Mouse (Mus musculus): ENCODE measurements at regions not wholly inside any gene's neighbourhood (a gene's known extent, or its start where the extent isn't known, plus 50 kb on each side); places are given as distances from the start of the nearest gene placed in this dataset.

GRCm38 (mm10) chr15:5555381-5556066, 311.5 kb upstream of the Ptger4 start:
- Histone ChIP-seq H3K4me1 (ENCODE audit: control insufficient read depth, insufficient read depth, low read length) (no peaks in the 10 kb centered on the region), H3K9ac (ENCODE audit: low read length) (no peak overlapping the region), H3K4me3 (ENCODE audit: low read depth, low read length) (no peak overlapping the region), H3K27me3 (replicated peaks; ENCODE audit: control insufficient read depth, insufficient read depth, low read length) (no peaks in the 10 kb centered on the region), H3K9me3 (replicated peaks; ENCODE audit: control insufficient read depth, low read length) (no peaks in the 10 kb centered on the region), H3K27ac (ENCODE audit: low read depth, low read length) (no peak overlapping the region), H3K36me3 (ENCODE audit: control insufficient read depth, insufficient read depth, low read length) (no peaks in the 10 kb centered on the region), H3K4me2 (ENCODE audit: low read length) (no peak overlapping the region)
- peak; percentile 2 for DNase-seq (ENCODE audit: low spot score)
- WGBS: 77% methylated on average over 7 of the region's 7 CpGs
- no peak for ATAC-seq

- DNase-seq (ENCODE audit: low spot score) (no peak), ATAC-seq (no peak)
- Histone ChIP-seq H3K9me3 (replicated peaks; ENCODE audit: control insufficient read depth, low read length) (no peaks in the 10 kb centered on the region), H3K4me3 (ENCODE audit: low read depth, low read length) (no peak overlapping the region), H3K4me2 (ENCODE audit: low read length) (no peak overlapping the region), H3K27me3 (replicated peaks; ENCODE audit: control insufficient read depth, insufficient read depth, low read length) (no peaks in the 10 kb centered on the region), H3K9ac (ENCODE audit: low read length) (no peak overlapping the region), H3K27ac (ENCODE audit: low read depth, low read length) (no peak overlapping the region), H3K4me1 (ENCODE audit: control insufficient read depth, insufficient read depth, low read length) (no peaks in the 10 kb centered on the region), H3K36me3 (ENCODE audit: control insufficient read depth, insufficient read depth, low read length) (no peaks in the 10 kb centered on the region)
- 87% methylated on average over 4 of the region's 4 CpGs for WGBS
Observed at GRCm38 (mm10) chr15:5561783-5562182, 317.8 kb upstream of the Ptger4 start.

DNA sequence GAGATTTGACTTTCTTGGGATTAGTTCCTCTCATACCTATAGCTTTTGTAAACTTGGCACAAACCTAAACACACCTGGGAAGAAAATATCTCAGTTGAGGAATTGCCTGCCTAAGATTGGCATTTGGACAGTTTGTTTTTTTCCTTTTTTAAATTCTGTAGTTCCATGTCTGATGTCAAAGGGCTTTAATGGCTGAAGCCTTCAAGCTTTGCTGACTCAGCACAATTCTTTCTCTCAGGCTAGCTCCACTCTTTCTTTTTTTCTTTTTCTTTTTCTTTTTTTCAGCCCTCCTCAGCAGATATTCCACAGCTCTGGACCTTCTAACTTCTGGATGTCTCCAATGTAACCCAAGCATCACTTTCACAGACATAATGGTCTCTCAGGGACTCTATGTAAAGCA, 330.4 kb upstream of the Ptger4 start:
- no peaks in the 10 kb centered on the region for H3K36me3 ChIP-seq (ENCODE audit: control insufficient read depth, insufficient read depth, low read length)
- DNase-seq (ENCODE audit: low spot score) (no peak), ATAC-seq (no peak)
- H3K4me2 ChIP-seq (ENCODE audit: low read length): no peak overlapping the region
- no peak overlapping the region for H3K27ac ChIP-seq (ENCODE audit: low read depth, low read length)
- H3K9me3 ChIP-seq (replicated peaks; ENCODE audit: control insufficient read depth, low read length): no peaks in the 10 kb centered on the region
- H3K27me3 ChIP-seq (replicated peaks; ENCODE audit: control insufficient read depth, insufficient read depth, low read length): no peaks in the 10 kb centered on the region
- no peak overlapping the region for H3K9ac ChIP-seq (ENCODE audit: low read length)
- H3K4me3 ChIP-seq (ENCODE audit: low read depth, low read length): no peak overlapping the region
- H3K4me1 ChIP-seq (ENCODE audit: control insufficient read depth, insufficient read depth, low read length): no peaks in the 10 kb centered on the region

- Histone ChIP-seq H3K9me3 (replicated peaks; ENCODE audit: control insufficient read depth, low read length) (no peaks in the 10 kb centered on the region), H3K4me3 (ENCODE audit: low read depth, low read length) (no peak overlapping the region), H3K4me1 (ENCODE audit: control insufficient read depth, insufficient read depth, low read length) (no peaks in the 10 kb centered on the region), H3K36me3 (ENCODE audit: control insufficient read depth, insufficient read depth, low read length) (no peaks in the 10 kb centered on the region), H3K27ac (ENCODE audit: low read depth, low read length) (no peak overlapping the region), H3K9ac (ENCODE audit: low read length) (no peak overlapping the region), H3K27me3 (replicated peaks; ENCODE audit: control insufficient read depth, insufficient read depth, low read length) (no peaks in the 10 kb centered on the region), H3K4me2 (ENCODE audit: low read length) (no peak overlapping the region)
- ATAC-seq: no peak
- 86% methylated on average over 2 of the region's 2 CpGs for WGBS
- no peak for DNase-seq (ENCODE audit: low spot score)
Observed at GRCm38 (mm10) chr15:5579559-5579958, 335.6 kb upstream of the Ptger4 start.

DNA sequence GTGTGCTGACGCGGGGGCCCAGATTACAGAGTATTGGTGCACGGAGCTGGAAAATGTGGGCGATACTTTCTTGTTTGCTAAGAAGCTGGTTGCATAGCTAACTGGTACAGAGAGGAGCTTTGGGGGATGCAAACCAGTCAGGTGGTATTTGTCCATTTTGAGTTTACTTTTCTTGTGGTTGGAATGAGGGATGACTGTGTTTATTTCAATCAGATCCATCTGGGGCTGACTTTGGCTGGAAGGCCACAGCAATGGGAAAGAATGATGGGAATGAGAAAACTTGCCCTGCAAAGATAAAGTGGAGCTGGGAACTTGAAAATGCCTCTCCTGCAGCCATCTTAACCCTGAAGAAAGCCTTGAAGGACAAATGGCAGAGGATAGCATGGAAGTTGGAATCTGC, 336.4 kb upstream of the Ptger4 start:
- 97% methylated on average over 4 of the region's 4 CpGs for WGBS
- no peaks in the 10 kb centered on the region for H3K9me3 ChIP-seq (replicated peaks; ENCODE audit: control insufficient read depth, low read length)

DNA sequence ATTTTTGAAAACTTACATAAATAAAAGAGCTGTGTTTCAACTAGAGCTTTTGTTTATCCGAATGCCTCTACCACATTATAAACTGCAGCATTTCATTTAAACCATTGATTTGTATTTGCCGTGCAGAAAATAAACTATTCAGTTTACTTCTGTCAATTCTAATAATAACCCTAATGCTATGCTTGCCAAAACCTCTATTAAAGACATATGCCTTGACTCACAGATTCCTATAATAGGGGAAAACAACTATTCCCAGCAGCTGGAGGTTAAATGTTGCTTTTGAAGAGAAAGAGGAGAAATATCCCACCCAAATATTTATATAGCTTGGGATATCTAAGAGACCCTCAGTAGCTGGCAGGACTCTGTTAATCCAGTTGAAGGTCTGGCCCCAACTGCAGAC, 340.4 kb upstream of the Ptger4 start:
- Histone ChIP-seq H3K4me2 (ENCODE audit: low read length) (no peak overlapping the region), H3K27me3 (replicated peaks; ENCODE audit: control insufficient read depth, insufficient read depth, low read length) (no peaks in the 10 kb centered on the region), H3K27ac (ENCODE audit: low read depth, low read length) (no peak overlapping the region), H3K4me3 (ENCODE audit: low read depth, low read length) (no peak overlapping the region), H3K36me3 (ENCODE audit: control insufficient read depth, insufficient read depth, low read length) (no peaks in the 10 kb centered on the region), H3K9ac (ENCODE audit: low read length) (no peak overlapping the region), H3K4me1 (ENCODE audit: control insufficient read depth, insufficient read depth, low read length) (no peaks in the 10 kb centered on the region), H3K9me3 (replicated peaks; ENCODE audit: control insufficient read depth, low read length) (no peaks in the 10 kb centered on the region)
- DNase-seq (ENCODE audit: low spot score): no peak
- no peak for ATAC-seq
- WGBS: 89% methylated on average over 2 of the region's 2 CpGs

More for the DNA sequence above, 336.4 kb upstream of the Ptger4 start:
- Histone ChIP-seq H3K27me3 (replicated peaks; ENCODE audit: control insufficient read depth, insufficient read depth, low read length) (no peaks in the 10 kb centered on the region), H3K4me1 (ENCODE audit: control insufficient read depth, insufficient read depth, low read length) (no peaks in the 10 kb centered on the region), H3K27ac (ENCODE audit: low read depth, low read length) (no peak overlapping the region), H3K4me3 (ENCODE audit: low read depth, low read length) (no peak overlapping the region), H3K36me3 (ENCODE audit: control insufficient read depth, insufficient read depth, low read length) (no peaks in the 10 kb centered on the region), H3K4me2 (ENCODE audit: low read length) (no peak overlapping the region), H3K9ac (ENCODE audit: low read length) (no peak overlapping the region)
- DNase-seq (ENCODE audit: low spot score) (no peak), ATAC-seq (no peak)

DNA sequence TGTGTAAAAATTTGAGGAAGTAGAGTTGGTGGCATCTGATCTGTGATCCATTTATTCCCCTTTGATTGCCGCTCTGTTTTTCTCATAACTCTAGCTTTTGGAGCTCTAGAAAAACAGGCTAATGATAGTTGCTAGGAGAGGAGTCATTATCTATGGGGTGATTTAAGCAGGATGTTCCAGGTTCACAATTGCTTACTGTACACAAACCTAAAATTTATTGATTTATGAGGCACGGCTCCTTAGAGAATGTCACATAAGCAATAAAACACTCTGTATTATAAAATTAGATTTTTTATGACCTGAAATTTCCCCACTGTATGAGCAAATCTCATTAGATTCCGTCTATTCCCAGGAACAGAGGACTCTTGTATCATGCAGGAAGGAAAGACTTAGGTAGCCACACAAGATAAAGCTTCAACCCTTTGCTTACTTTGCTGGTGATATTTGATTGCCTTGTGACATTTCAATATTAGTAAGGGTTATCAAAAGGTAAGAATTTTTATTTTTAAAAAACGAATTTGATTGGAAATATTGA, 360.8 kb upstream of the Ptger4 start:
- DNase-seq (ENCODE audit: low spot score) (no peak), ATAC-seq (no peak)
- H3K36me3 ChIP-seq (ENCODE audit: control insufficient read depth, insufficient read depth, low read length): no peaks in the 10 kb centered on the region
- no peaks in the 10 kb centered on the region for H3K27me3 ChIP-seq (replicated peaks; ENCODE audit: control insufficient read depth, insufficient read depth, low read length)
- H3K9me3 ChIP-seq (replicated peaks; ENCODE audit: control insufficient read depth, low read length): no peaks in the 10 kb centered on the region
- no peak overlapping the region for H3K4me2 ChIP-seq (ENCODE audit: low read length)
- no peaks in the 10 kb centered on the region for H3K4me1 ChIP-seq (ENCODE audit: control insufficient read depth, insufficient read depth, low read length)
- 72% methylated on average over 4 of the region's 4 CpGs for WGBS
- no peak overlapping the region for H3K27ac ChIP-seq (ENCODE audit: low read depth, low read length)
- no peak overlapping the region for H3K4me3 ChIP-seq (ENCODE audit: low read depth, low read length)
- no peak overlapping the region for H3K9ac ChIP-seq (ENCODE audit: low read length)

GRCm38 (mm10) chr15:5607533-5607932, 363.5 kb upstream of the Ptger4 start:
- Histone ChIP-seq H3K9me3 (replicated peaks; ENCODE audit: control insufficient read depth, low read length) (no peaks in the 10 kb centered on the region), H3K9ac (ENCODE audit: low read length) (no peak overlapping the region), H3K27ac (ENCODE audit: low read depth, low read length) (no peak overlapping the region), H3K4me2 (ENCODE audit: low read length) (no peak overlapping the region), H3K4me3 (ENCODE audit: low read depth, low read length) (no peak overlapping the region), H3K36me3 (ENCODE audit: control insufficient read depth, insufficient read depth, low read length) (no peaks in the 10 kb centered on the region), H3K4me1 (ENCODE audit: control insufficient read depth, insufficient read depth, low read length) (no peaks in the 10 kb centered on the region), H3K27me3 (replicated peaks; ENCODE audit: control insufficient read depth, insufficient read depth, low read length) (no peaks in the 10 kb centered on the region)
- ATAC-seq (no peak), DNase-seq (ENCODE audit: low spot score) (no peak)
- 82% methylated on average over 2 of the region's 2 CpGs for WGBS

GRCm38 (mm10) chr15:5623021-5623420, 379.0 kb upstream of the Ptger4 start:
- no peak overlapping the region for H3K4me3 ChIP-seq (ENCODE audit: low read depth, low read length)
- 75% methylated on average over 5 of the region's 5 CpGs for WGBS

More at GRCm38 (mm10) chr15:5623021-5623420, 379.0 kb upstream of the Ptger4 start:
- H3K27ac ChIP-seq (ENCODE audit: low read depth, low read length): no peak overlapping the region
- H3K27me3 ChIP-seq (replicated peaks; ENCODE audit: control insufficient read depth, insufficient read depth, low read length): no peaks in the 10 kb centered on the region
- H3K4me1 ChIP-seq (ENCODE audit: control insufficient read depth, insufficient read depth, low read length): no peaks in the 10 kb centered on the region
- DNase-seq (ENCODE audit: low spot score): no peak
- H3K36me3 ChIP-seq (ENCODE audit: control insufficient read depth, insufficient read depth, low read length): no peaks in the 10 kb centered on the region
- no peaks in the 10 kb centered on the region for H3K9me3 ChIP-seq (replicated peaks; ENCODE audit: control insufficient read depth, low read length)
- no peak for ATAC-seq
- no peak overlapping the region for H3K4me2 ChIP-seq (ENCODE audit: low read length)
- H3K9ac ChIP-seq (ENCODE audit: low read length): no peak overlapping the region

Data from forebrain, embryonic 14.5 days (tissue).